Mouse (Mus musculus): ENCODE data around the gene Tmem144. TPM values are rescaled to one million over a fixed set of nuclear protein-coding genes. Genes with fewer than 3 reads are reported as not detected.

Gene Tmem144
- polyA plus RNA-seq, 1 experiment from 2014 or later: 0.96 TPM

- ATAC-seq (replicated peaks): peak; percentile 30; the same call in 1 of the 2 replicates
- no peak overlapping the region for H3K27ac ChIP-seq
- no peak overlapping the region for H3K4me2 ChIP-seq
Measured at GRCm38 (mm10) chr3:79884761-79885189, 32.2 kb upstream of the Tmem144 start.

GRCm38 (mm10) chr3:79884305-79884704 lies 31.7 kb upstream of the Tmem144 start, which contains the start of gene Fam198b:
TSS of gene Fam198b (plus strand) at chr3:79884533.
- H3K27ac ChIP-seq: no peak within 1 kb of the TSS
- 0 out of 2 replicates have a peak, but pooled peaks have one; percentile 4 for ATAC-seq (replicated peaks)
- H3K4me1 ChIP-seq: peaks cover 8% of the 10 kb centered on the region; the same call in 1 of the 2 replicates
- WGBS: 62% methylated on average over 5 of the region's 5 CpGs
- H3K9ac ChIP-seq: no peak within 1 kb of the TSS
- no peaks in the 10 kb centered on the region for H3K27me3 ChIP-seq (replicated peaks)
- no peak within 1 kb of the TSS for H3K4me2 ChIP-seq
- no peaks in the 10 kb centered on the region for H3K9me3 ChIP-seq
- H3K4me3 ChIP-seq: no peak within 1 kb of the TSS
- no peaks in the 10 kb centered on the region for H3K36me3 ChIP-seq (replicated peaks)

More at GRCm38 (mm10) chr3:79884761-79885189, 32.2 kb upstream of the Tmem144 start:
- 45% methylated on average over 9 of the region's 9 CpGs for WGBS
- Histone ChIP-seq H3K36me3 (replicated peaks) (no peaks in the 10 kb centered on the region), H3K4me1 (peaks cover 6% of the 10 kb centered on the region; the same call in 1 of the 2 replicates), H3K27me3 (replicated peaks) (no peaks in the 10 kb centered on the region), H3K9ac (no peak overlapping the region), H3K4me3 (no peak overlapping the region), H3K9me3 (no peaks in the 10 kb centered on the region)

- no peak for ATAC-seq (replicated peaks)
- Histone ChIP-seq H3K4me1 (peaks cover 13% of the 10 kb centered on the region; the same call in 1 of the 2 replicates), H3K27me3 (replicated peaks) (no peaks in the 10 kb centered on the region), H3K4me3 (no peak overlapping the region), H3K27ac (no peak overlapping the region), H3K9me3 (no peaks in the 10 kb centered on the region), H3K4me2 (no peak overlapping the region), H3K36me3 (replicated peaks) (no peaks in the 10 kb centered on the region), H3K9ac (no peak overlapping the region)
- WGBS: 49% methylated on average over 7 of the region's 7 CpGs
Measured at GRCm38 (mm10) chr3:79883092-79883491, 30.5 kb upstream of the Tmem144 start.

- ATAC-seq (replicated peaks): no peak
- Histone ChIP-seq H3K27ac (no peak overlapping the region), H3K36me3 (replicated peaks) (no peaks in the 10 kb centered on the region), H3K4me3 (no peak overlapping the region), H3K9me3 (no peaks in the 10 kb centered on the region), H3K9ac (no peak overlapping the region), H3K27me3 (replicated peaks) (no peaks in the 10 kb centered on the region), H3K4me1 (peaks cover 7% of the 10 kb centered on the region; the same call in 1 of the 2 replicates), H3K4me2 (no peak overlapping the region)
- WGBS: 66% methylated on average over 2 of the region's 2 CpGs
Measured at GRCm38 (mm10) chr3:79881645-79882044, 29.1 kb upstream of the Tmem144 start.

- H3K4me3 ChIP-seq: no peak overlapping the region
- peak; percentile 80 for ATAC-seq (replicated peaks)
- 0 out of 2 replicates have a peak overlapping the region, but pooled peaks have one; percentile 36 for H3K27ac ChIP-seq
- no peak overlapping the region for H3K9ac ChIP-seq
- H3K27me3 ChIP-seq (replicated peaks): no peaks in the 10 kb centered on the region
- WGBS: 30% methylated on average over 9 of the region's 9 CpGs
- peaks cover 7% of the 10 kb centered on the region; the same call in 1 of the 2 replicates for H3K4me1 ChIP-seq
- H3K4me2 ChIP-seq: peak overlapping the region; percentile 30
- no peaks in the 10 kb centered on the region for H3K36me3 ChIP-seq (replicated peaks)
- H3K9me3 ChIP-seq: no peaks in the 10 kb centered on the region
Measured at GRCm38 (mm10) chr3:79879246-79879645, 26.7 kb upstream of the Tmem144 start.

- no peaks in the 10 kb centered on the region for H3K9me3 ChIP-seq
- WGBS: 69% methylated on average over 3 of the region's 3 CpGs
Measured at GRCm38 (mm10) chr3:79878350-79878749, 25.8 kb upstream of the Tmem144 start.

GRCm38 (mm10) chr3:79875471-79875870 lies 22.9 kb upstream of the Tmem144 start:
- WGBS: 92% methylated on average over 5 of the region's 5 CpGs
- Histone ChIP-seq H3K4me2 (no peak overlapping the region), H3K4me1 (peaks cover 7% of the 10 kb centered on the region; the same call in 1 of the 2 replicates), H3K9ac (no peak overlapping the region), H3K27ac (no peak overlapping the region), H3K36me3 (replicated peaks) (no peaks in the 10 kb centered on the region), H3K9me3 (no peaks in the 10 kb centered on the region), H3K27me3 (replicated peaks) (no peaks in the 10 kb centered on the region), H3K4me3 (no peak overlapping the region)
- ATAC-seq (replicated peaks): no peak

More at GRCm38 (mm10) chr3:79878350-79878749, 25.8 kb upstream of the Tmem144 start:
- no peak overlapping the region for H3K9ac ChIP-seq
- no peaks in the 10 kb centered on the region for H3K27me3 ChIP-seq (replicated peaks)
- peaks cover 7% of the 10 kb centered on the region; the same call in 1 of the 2 replicates for H3K4me1 ChIP-seq
- H3K27ac ChIP-seq: no peak overlapping the region
- no peak overlapping the region for H3K4me2 ChIP-seq
- no peaks in the 10 kb centered on the region for H3K36me3 ChIP-seq (replicated peaks)
- H3K4me3 ChIP-seq: no peak overlapping the region
- ATAC-seq (replicated peaks): no peak

- Histone ChIP-seq H3K4me1 (peaks cover 19% of the 10 kb centered on the region), H3K27me3 (replicated peaks) (no peaks in the 10 kb centered on the region), H3K4me3 (no peak overlapping the region), H3K36me3 (replicated peaks) (no peaks in the 10 kb centered on the region), H3K27ac (peak overlapping the region; percentile 86), H3K9me3 (no peaks in the 10 kb centered on the region), H3K4me2 (no peak overlapping the region; the same call in 1 of the 2 replicates), H3K9ac (no peak overlapping the region)
- WGBS: 20% methylated on average over 1 of the region's 1 CpGs
- ATAC-seq (replicated peaks): peak; percentile 94
Measured at GRCm38 (mm10) chr3:79867121-79867709, 14.6 kb upstream of the Tmem144 start.

- no peaks in the 10 kb centered on the region for H3K9me3 ChIP-seq
- peak overlapping the region; percentile 86 for H3K27ac ChIP-seq
- no peak overlapping the region for H3K4me3 ChIP-seq
- 62% methylated on average over 9 of the region's 9 CpGs for WGBS
- no peaks in the 10 kb centered on the region for H3K27me3 ChIP-seq (replicated peaks)
- no peaks in the 10 kb centered on the region for H3K36me3 ChIP-seq (replicated peaks)
- ATAC-seq (replicated peaks): peak; percentile 63
- no peak overlapping the region for H3K4me2 ChIP-seq
- H3K4me1 ChIP-seq: peaks cover 19% of the 10 kb centered on the region
- no peak overlapping the region for H3K9ac ChIP-seq
Measured at GRCm38 (mm10) chr3:79866526-79866925, 14.0 kb upstream of the Tmem144 start.

- Histone ChIP-seq H3K27me3 (replicated peaks) (no peaks in the 10 kb centered on the region), H3K9ac (no peak overlapping the region), H3K36me3 (replicated peaks) (no peaks in the 10 kb centered on the region), H3K9me3 (no peaks in the 10 kb centered on the region), H3K4me2 (no peak overlapping the region), H3K27ac (peak overlapping the region; percentile 86), H3K4me1 (peaks cover 19% of the 10 kb centered on the region), H3K4me3 (no peak overlapping the region)
- 59% methylated on average over 3 of the region's 3 CpGs for WGBS
- ATAC-seq (replicated peaks): no peak
Measured at GRCm38 (mm10) chr3:79866089-79866488, 13.5 kb upstream of the Tmem144 start.

- Histone ChIP-seq H3K4me1 (peaks cover 19% of the 10 kb centered on the region), H3K9me3 (no peaks in the 10 kb centered on the region), H3K27me3 (replicated peaks) (no peaks in the 10 kb centered on the region), H3K4me2 (no peak overlapping the region), H3K9ac (no peak overlapping the region), H3K27ac (no peak overlapping the region), H3K4me3 (no peak overlapping the region), H3K36me3 (replicated peaks) (no peaks in the 10 kb centered on the region)
- ATAC-seq (replicated peaks): no peak
- 77% methylated on average over 7 of the region's 7 CpGs for WGBS
Measured at GRCm38 (mm10) chr3:79864824-79865223, 12.3 kb upstream of the Tmem144 start.

GRCm38 (mm10) chr3:79858221-79858620 lies 5.6 kb upstream of the Tmem144 start:
- Histone ChIP-seq H3K36me3 (replicated peaks) (no peaks in the 10 kb centered on the region), H3K27ac (no peak overlapping the region), H3K9me3 (no peaks in the 10 kb centered on the region), H3K4me3 (no peak overlapping the region), H3K4me1 (no peaks in the 10 kb centered on the region), H3K4me2 (no peak overlapping the region), H3K9ac (no peak overlapping the region), H3K27me3 (replicated peaks) (no peaks in the 10 kb centered on the region)
- 59% methylated on average over 3 of the region's 3 CpGs for WGBS
- no peak for ATAC-seq (replicated peaks)

- H3K9ac ChIP-seq: no peak overlapping the region
- no peak overlapping the region for H3K27ac ChIP-seq
- no peaks in the 10 kb centered on the region for H3K36me3 ChIP-seq (replicated peaks)
- no peak overlapping the region for H3K4me3 ChIP-seq
- no peak for ATAC-seq (replicated peaks)
- no peak overlapping the region for H3K4me2 ChIP-seq
- H3K4me1 ChIP-seq: no peaks in the 10 kb centered on the region
- 62% methylated on average over 5 of the region's 5 CpGs for WGBS
- no peaks in the 10 kb centered on the region for H3K9me3 ChIP-seq
- H3K27me3 ChIP-seq (replicated peaks): no peaks in the 10 kb centered on the region
Measured at GRCm38 (mm10) chr3:79857780-79858179, 5.2 kb upstream of the Tmem144 start.

Data from midbrain, embryonic 15.5 days (tissue).